In the genomic region with DNA sequence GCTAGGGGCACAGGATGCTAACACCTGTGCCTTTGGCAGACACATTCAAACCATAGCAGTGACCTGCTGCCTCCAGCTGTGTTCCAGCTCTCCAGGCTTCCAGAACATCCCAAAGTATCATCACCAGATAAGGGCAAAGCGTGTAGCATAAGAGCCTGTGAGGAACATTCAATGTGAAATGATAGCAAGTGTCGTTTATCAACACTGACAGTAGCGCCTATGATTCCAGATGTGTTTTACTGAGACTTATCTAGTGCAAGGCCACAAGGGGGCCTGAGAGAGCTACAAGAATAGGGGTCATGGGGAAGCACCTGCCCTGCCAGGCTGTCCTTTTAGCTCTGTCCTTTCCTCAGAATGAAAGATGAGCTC, we compare ENCODE assay signal across 10 mouse cellular contexts.
DNase-seq lines count a peak whose midpoint lies in the region; ATAC-seq and TF ChIP-seq lines count a peak whose summit lies in the region.
"Had no signal": no experiment of that assay in that cellular context is flagged by ENCODE, and none has a peak within 500 bp of the region (broad histone marks: within the 10 kb centered on the region; RNA-seq: fewer than 3 reads in every experiment).

No protein-coding gene starts in this region.

- no peak overlapping the region for H3K27ac ChIP-seq in stomach, postnatal 0 days (replicated peaks)
- H3K27ac ChIP-seq: heart, embryonic 15.5 days had no signal

- no peaks in the 10 kb centered on the region for H3K4me1 ChIP-seq in stomach, postnatal 0 days (replicated peaks; ENCODE audit: control insufficient read depth, insufficient read depth)

- no peaks in the 10 kb centered on the region for H3K36me3 ChIP-seq in stomach, postnatal 0 days (ENCODE audit: control insufficient read depth, insufficient read depth, low read length)
- H3K36me3 ChIP-seq: heart, embryonic 15.5 days had no signal

- peak; percentile 24 for DNase-seq in gastrocnemius, postnatal 10 days
- no peak for DNase-seq in gastrocnemius, postnatal 4 days (ENCODE audit: low spot score in 2 of 2)
- DNase-seq in thymus, postnatal 14 days: peak; percentile 15
- DNase-seq in thymus, postnatal 36 days: no peak
- peak; percentile 86 for DNase-seq in liver
- DNase-seq in stomach, postnatal 0 days (ENCODE audit: low spot score): no peak
- no peak for DNase-seq in cerebellum, adult 11 months
- DNase-seq in layer of hippocampus, adult 11-12 months (ENCODE audit: low spot score): no peak

- no peaks in the 10 kb centered on the region for H3K27me3 ChIP-seq in stomach, postnatal 0 days (ENCODE audit: control insufficient read depth, insufficient read depth, low read length)
- H3K27me3 ChIP-seq: heart, embryonic 15.5 days had no signal

- no peak for TF ChIP-seq EP300 in stomach, postnatal 0 days (optimal IDR thresholded peaks at IDR 0.05)

- no peak overlapping the region for H3K4me3 ChIP-seq in stomach, postnatal 0 days (ENCODE audit: low read depth, low read length)
- H3K4me3 ChIP-seq: heart, embryonic 15.5 days; myocyte had no signal

- ATAC-seq in stomach, postnatal 0 days (ENCODE audit: low FRiP score, low TSS enrichment): no peak

- 65% methylated on average over 3 of the region's 3 CpGs for WGBS in stomach, postnatal 0 days

- H3K4me2 ChIP-seq in stomach, postnatal 0 days (replicated peaks; ENCODE audit: low read depth): no peak overlapping the region
- H3K4me2 ChIP-seq: heart, embryonic 15.5 days had no signal

- H3K9ac ChIP-seq in stomach, postnatal 0 days (ENCODE audit: low read length): no peak overlapping the region
- H3K9ac ChIP-seq: heart, embryonic 15.5 days had no signal

- TF ChIP-seq CTCF in stomach, postnatal 0 days (IDR thresholded peaks at IDR 0.05; ENCODE audit: low read depth): peak; percentile 69

- no peaks in the 10 kb centered on the region for H3K9me3 ChIP-seq in stomach, postnatal 0 days (ENCODE audit: control insufficient read depth, low read length)

Comparison
In these comparisons a context has a peak if more than half of its experiments do, and no peak if none do; other contexts are left out.
1. DNase-seq: peak in gastrocnemius, postnatal 10 days (single experiment), thymus, postnatal 14 days (single experiment) and liver (single experiment); none in gastrocnemius, postnatal 4 days (0 of 2), thymus, postnatal 36 days (0 of 2), stomach, postnatal 0 days (single experiment), cerebellum, adult 11 months (single experiment) and layer of hippocampus, adult 11-12 months (single experiment).